In the genomic region with DNA sequence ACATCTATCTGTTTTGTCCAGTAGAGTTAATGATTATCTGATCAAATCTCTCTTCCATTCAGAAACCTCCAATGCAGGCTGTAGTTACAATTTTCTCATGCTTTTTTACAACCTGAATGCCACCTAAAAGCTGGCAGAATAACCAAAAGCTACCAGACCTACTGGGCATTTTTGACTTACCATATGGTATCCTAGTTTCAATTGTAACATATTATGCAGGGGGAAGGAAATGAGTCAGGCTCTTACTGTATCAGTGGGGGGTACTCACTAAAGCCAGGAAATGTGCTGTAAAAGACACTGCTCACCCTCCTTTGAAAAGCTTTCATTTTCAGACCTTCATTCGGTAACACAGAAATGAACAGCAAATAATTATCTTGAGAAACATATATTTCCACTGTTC, we compare ENCODE assay signal across 20 mouse cellular contexts.
DNase-seq lines count a peak whose midpoint lies in the region; ATAC-seq lines count a peak whose summit lies in the region.
"Had no signal": no experiment of that assay in that cellular context is flagged by ENCODE, and none has a peak within 500 bp of the region (broad histone marks: within the 10 kb centered on the region; RNA-seq: fewer than 3 reads in every experiment).

No protein-coding gene starts in this region.

- H3K9me3 ChIP-seq in forebrain, embryonic 14.5 days (replicated peaks; ENCODE audit: control insufficient read depth, low read length): no peaks in the 10 kb centered on the region
- no peaks in the 10 kb centered on the region for H3K9me3 ChIP-seq in forebrain, embryonic 11.5 days (ENCODE audit: control insufficient read depth, low read length)
- H3K9me3 ChIP-seq: embryonic facial prominence, embryonic 10.5 days; heart, embryonic 15.5 days; hindbrain, embryonic 10.5 days; lung, embryonic 15.5 days; midbrain, embryonic 10.5 days had no signal

- no peak overlapping the region for H3K27ac ChIP-seq in forebrain, embryonic 14.5 days (ENCODE audit: low read depth, low read length)
- no peak overlapping the region for H3K27ac ChIP-seq in forebrain, embryonic 11.5 days (ENCODE audit: low read depth, low read length)
- H3K27ac ChIP-seq: embryonic facial prominence, embryonic 10.5 days; heart, embryonic 15.5 days; hindbrain, embryonic 10.5 days; liver, embryonic 14.5 days; lung, embryonic 15.5 days; midbrain, embryonic 10.5 days had no signal

- no peak for ATAC-seq in forebrain, embryonic 14.5 days
- no peak for ATAC-seq in forebrain, embryonic 11.5 days (replicated peaks; ENCODE audit: low FRiP score)
- no peak for ATAC-seq in erythroblast, adult 5-6 weeks (replicated peaks; ENCODE audit: low FRiP score, poor library complexity, severe bottlenecking)

- DNase-seq in forebrain, embryonic 14.5 days (ENCODE audit: low spot score): peak; percentile 14
- no peak for DNase-seq in forebrain, embryonic 11.5 days (ENCODE audit: low spot score)
- peak; percentile 17 for DNase-seq in A20 (ENCODE audit: low read depth, low spot score)
- peak; percentile 75 for DNase-seq in cerebellum, adult 11-12 months
- peak; percentile 66 to 78 for DNase-seq in cerebellum, postnatal 14 days
- DNase-seq in spleen, postnatal 10 days (ENCODE audit: low spot score in 2 of 2): no peak
- no peak for DNase-seq in kidney, postnatal 25 days
- DNase-seq: kidney, adult 2 months; kidney, postnatal 36 days; layer of hippocampus, adult 9-11 months; lung, postnatal 4 days; retina, postnatal 1 day had no signal

- H3K4me3 ChIP-seq in forebrain, embryonic 14.5 days (ENCODE audit: low read depth, low read length): no peak overlapping the region
- no peak overlapping the region for H3K4me3 ChIP-seq in forebrain, embryonic 11.5 days (ENCODE audit: low read depth, low read length)
- H3K4me3 ChIP-seq: embryonic facial prominence, embryonic 10.5 days; erythroblast, embryonic 14.5 days; heart, embryonic 15.5 days; hindbrain, embryonic 10.5 days; lung, embryonic 15.5 days; midbrain, embryonic 10.5 days had no signal

- H3K4me1 ChIP-seq in forebrain, embryonic 14.5 days (ENCODE audit: control insufficient read depth, insufficient read depth, low read length): no peaks in the 10 kb centered on the region
- H3K4me1 ChIP-seq in forebrain, embryonic 11.5 days (replicated peaks; ENCODE audit: control insufficient read depth, insufficient read depth, low read length): no peaks in the 10 kb centered on the region
- H3K4me1 ChIP-seq: embryonic facial prominence, embryonic 10.5 days; heart, embryonic 15.5 days; hindbrain, embryonic 10.5 days; lung, embryonic 15.5 days; midbrain, embryonic 10.5 days had no signal

- 56% methylated on average over 1 of the region's 1 CpGs for WGBS in forebrain, embryonic 14.5 days
- 91% methylated on average over 1 of the region's 1 CpGs for WGBS in forebrain, embryonic 11.5 days

- H3K27me3 ChIP-seq in forebrain, embryonic 14.5 days (replicated peaks; ENCODE audit: control insufficient read depth, insufficient read depth, low read length): no peaks in the 10 kb centered on the region
- H3K27me3 ChIP-seq in forebrain, embryonic 11.5 days (ENCODE audit: control insufficient read depth, insufficient read depth, low read length): no peaks in the 10 kb centered on the region
- H3K27me3 ChIP-seq: heart, embryonic 15.5 days; lung, embryonic 15.5 days had no signal

- no peaks in the 10 kb centered on the region for H3K36me3 ChIP-seq in forebrain, embryonic 14.5 days (ENCODE audit: control insufficient read depth, insufficient read depth, low read length)
- no peaks in the 10 kb centered on the region for H3K36me3 ChIP-seq in forebrain, embryonic 11.5 days (ENCODE audit: control insufficient read depth, insufficient read depth, low read length)
- H3K36me3 ChIP-seq: embryonic facial prominence, embryonic 10.5 days; heart, embryonic 15.5 days; hindbrain, embryonic 10.5 days; lung, embryonic 15.5 days; midbrain, embryonic 10.5 days had no signal

- H3K9ac ChIP-seq in forebrain, embryonic 14.5 days (ENCODE audit: low read length): no peak overlapping the region
- H3K9ac ChIP-seq in forebrain, embryonic 11.5 days (ENCODE audit: low read length): no peak overlapping the region
- H3K9ac ChIP-seq: heart, embryonic 15.5 days; liver, embryonic 14.5 days; lung, embryonic 15.5 days had no signal

- H3K4me2 ChIP-seq in forebrain, embryonic 14.5 days (ENCODE audit: low read length): no peak overlapping the region
- no peak overlapping the region for H3K4me2 ChIP-seq in forebrain, embryonic 11.5 days (ENCODE audit: low read depth, low read length, severe bottlenecking)
- H3K4me2 ChIP-seq: heart, embryonic 15.5 days; lung, embryonic 15.5 days had no signal

Comparison
In these comparisons a context has a peak if more than half of its experiments do, and no peak if none do; other contexts are left out.
1. DNase-seq: peak in forebrain, embryonic 14.5 days (single experiment), A20 (single experiment), cerebellum, adult 11-12 months (single experiment) and cerebellum, postnatal 14 days (2 of 2); none in forebrain, embryonic 11.5 days (single experiment), spleen, postnatal 10 days (0 of 2) and kidney, postnatal 25 days (0 of 2).